Mouse (Mus musculus) forebrain, embryonic 14.5 days (tissue): ENCODE measurements around the gene Samd4b. TPM values are rescaled to one million over a fixed set of nuclear protein-coding genes. Genes with fewer than 3 reads are reported as not detected.

Source experiments
- ATAC-seq: fragments of 200-750 bp; cut with Nextera tagmentation; 2 replicates; pipeline ENCODE4 v1.8.0; 2017; ENCODE audit warnings: mild to moderate bottlenecking, moderate library complexity
- DNase-seq: peaks from one replicate; pipeline ENCODE4 v3.0.0-alpha.2; 2015; ENCODE audit warnings: low spot score
- H3K27ac ChIP-seq: fragments of 300-500 bp; sonication (generic); 2 replicates; pipeline ENCODE4 v1.5.1; 2014; ENCODE audit warnings: low read depth, mild to moderate bottlenecking, control low read depth, low read length, moderate library complexity
- H3K27me3 ChIP-seq: fragments of 300-500 bp; sonication (generic); replicated peaks from 2 replicates; pipeline ENCODE4 v1.6.1; 2014; ENCODE audit warnings: low read length, control low read depth, mixed read lengths; ENCODE audit not compliant: control insufficient read depth, insufficient read depth
- H3K36me3 ChIP-seq: fragments of 300-500 bp; sonication (generic); 2 replicates; pipeline ENCODE4 v1.6.1; 2014; ENCODE audit warnings: low read length, control low read depth; ENCODE audit not compliant: control insufficient read depth, insufficient read depth
- H3K4me1 ChIP-seq: fragments of 300-500 bp; sonication (generic); 2 replicates; pipeline ENCODE4 v1.6.1; 2014; ENCODE audit warnings: antibody characterized with exemption, low read length, control low read depth; ENCODE audit not compliant: control insufficient read depth, insufficient read depth
- H3K4me2 ChIP-seq: fragments of 300-500 bp; sonication (generic); 2 replicates; pipeline ENCODE4 v1.6.1; 2014; ENCODE audit warnings: mild to moderate bottlenecking, control low read depth, low read length
- H3K4me3 ChIP-seq: fragments of 300-500 bp; sonication (generic); 2 replicates; pipeline ENCODE4 v1.5.1; 2014; ENCODE audit warnings: low read depth, low read length, control low read depth
- H3K9ac ChIP-seq: fragments of 300-500 bp; sonication (generic); 2 replicates; pipeline ENCODE4 v1.6.1; 2014; ENCODE audit warnings: mild to moderate bottlenecking, low read length, control low read depth, moderate library complexity
- H3K9me3 ChIP-seq: fragments of 300-500 bp; sonication (generic); replicated peaks from 2 replicates; pipeline ENCODE4 v1.6.1; 2016; ENCODE audit warnings: low read length, control low read depth, mixed read lengths; ENCODE audit not compliant: control insufficient read depth
- WGBS: fragments of 180-500 bp; shearing (Covaris S2); extraction: QIAGEN DNeasy Blood & Tissue Kit; methylation state at CpG from one replicate; pipeline ENCODE4 v1.1.7; 2014; 5-methylcytosine and 5-hydroxymethylcytosine counted together
- polyA plus RNA-seq: library from polyadenylated mRNA; unstranded; fragments of >200 nt; fragmentation: Nextera tagmentation; extraction: Ambion mirVana; gene quantifications from 2 replicates; pipeline ENCODE4 v1.2.1, GENCODE M21; 2014

Samd4b gene
- polyA plus RNA-seq, 1 experiment from 2014 or later: 20.1 TPM

DNA sequence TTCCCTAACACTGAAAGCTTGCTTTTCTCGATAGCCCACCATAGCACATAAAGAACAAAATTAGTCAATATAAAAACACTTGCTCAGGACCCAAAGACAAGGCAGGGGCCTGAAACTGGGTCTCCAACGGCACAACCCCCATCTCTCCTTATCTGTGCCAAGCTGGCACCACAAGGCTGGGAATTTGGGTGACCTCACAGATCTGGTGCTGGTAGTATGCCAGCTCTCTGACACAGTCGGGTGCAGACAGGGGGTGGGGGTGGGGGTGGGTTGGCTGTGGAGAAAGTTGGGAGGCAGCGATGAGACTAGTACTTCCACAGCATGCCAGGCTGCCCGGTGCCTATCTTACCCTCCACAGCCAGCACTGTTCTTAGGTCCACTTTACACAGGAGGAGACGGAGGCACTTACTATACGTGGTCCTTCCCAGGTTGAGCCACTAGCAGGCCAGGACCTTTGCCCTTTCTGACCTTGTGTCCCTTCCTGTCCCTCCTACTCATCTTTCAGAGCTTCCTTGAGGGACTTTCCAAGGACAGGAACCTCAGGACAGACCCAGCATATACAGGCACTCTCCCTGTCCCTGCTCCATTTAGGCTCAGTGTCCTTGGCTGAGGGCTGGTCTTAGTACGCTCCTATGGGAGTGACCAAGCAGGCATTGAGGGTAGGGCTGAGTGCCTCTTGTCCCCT is 2.1 kb downstream of the Samd4b start:
- Histone ChIP-seq H3K9ac (no peak overlapping the region; the same call in 1 of the 2 replicates), H3K36me3 (no peaks in the 10 kb centered on the region), H3K9me3 (no peaks in the 10 kb centered on the region), H3K4me1 (peaks cover 16% of the 10 kb centered on the region), H3K4me3 (no peak overlapping the region), H3K4me2 (peak overlapping the region; percentile 76; the same call in 1 of the 2 replicates), H3K27me3 (no peaks in the 10 kb centered on the region), H3K27ac (no peak overlapping the region)
- WGBS: 78% methylated on average over 8 of the region's 8 CpGs
- ATAC-seq: no peak
- DNase-seq: peak; percentile 33

DNA sequence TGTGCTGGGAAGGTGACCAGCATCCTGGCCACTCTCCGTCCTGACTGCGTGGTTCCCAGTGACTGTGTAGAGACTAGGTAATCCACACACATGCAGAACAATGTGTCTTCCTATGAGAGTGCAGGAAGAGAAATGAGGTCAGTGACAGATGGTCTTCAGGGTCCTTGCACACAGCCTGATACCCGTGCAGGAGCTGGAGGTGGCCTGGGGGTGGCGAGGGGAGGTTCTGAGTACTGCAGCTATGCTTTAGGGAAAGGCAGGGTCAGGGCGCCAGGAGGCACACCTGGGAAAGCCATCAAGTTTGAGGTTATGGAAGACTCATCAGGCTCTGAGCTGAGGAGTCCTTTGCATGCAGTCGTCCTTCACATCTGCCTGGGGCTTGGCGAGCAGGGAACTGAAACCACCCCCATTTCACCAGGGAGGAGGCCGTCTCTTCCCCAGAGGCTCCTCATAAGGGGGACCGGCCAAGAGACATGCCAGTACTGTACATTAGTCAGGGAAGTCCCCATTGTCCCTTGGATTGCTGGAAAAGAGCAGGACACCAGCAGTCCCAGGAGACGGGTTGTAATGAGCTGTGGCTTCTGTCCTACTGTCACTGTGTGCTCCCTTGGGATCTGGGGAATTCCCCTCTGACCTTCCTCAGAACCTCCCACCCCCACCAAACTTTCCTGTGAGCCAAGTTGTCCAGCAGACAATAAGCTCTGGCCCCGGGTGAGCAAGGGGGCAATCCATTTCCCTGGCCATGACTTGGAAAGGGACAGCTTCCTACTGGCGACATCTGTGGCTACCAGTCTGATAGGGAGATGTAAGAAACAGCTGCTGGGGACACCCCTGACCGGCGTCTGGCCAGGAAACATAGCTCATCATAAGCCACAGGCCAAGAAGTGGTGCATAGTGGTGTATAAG is 4.5 kb downstream of the Samd4b start:
- Histone ChIP-seq H3K27ac (no peak overlapping the region), H3K9ac (peak overlapping the region; percentile 5; the same call in 1 of the 2 replicates), H3K4me1 (peaks cover 16% of the 10 kb centered on the region), H3K4me2 (no peak overlapping the region), H3K9me3 (no peaks in the 10 kb centered on the region), H3K36me3 (no peaks in the 10 kb centered on the region), H3K27me3 (no peaks in the 10 kb centered on the region), H3K4me3 (no peak overlapping the region)
- ATAC-seq: no peak
- 75% methylated on average over 14 of the region's 14 CpGs for WGBS
- DNase-seq: no peak

DNA sequence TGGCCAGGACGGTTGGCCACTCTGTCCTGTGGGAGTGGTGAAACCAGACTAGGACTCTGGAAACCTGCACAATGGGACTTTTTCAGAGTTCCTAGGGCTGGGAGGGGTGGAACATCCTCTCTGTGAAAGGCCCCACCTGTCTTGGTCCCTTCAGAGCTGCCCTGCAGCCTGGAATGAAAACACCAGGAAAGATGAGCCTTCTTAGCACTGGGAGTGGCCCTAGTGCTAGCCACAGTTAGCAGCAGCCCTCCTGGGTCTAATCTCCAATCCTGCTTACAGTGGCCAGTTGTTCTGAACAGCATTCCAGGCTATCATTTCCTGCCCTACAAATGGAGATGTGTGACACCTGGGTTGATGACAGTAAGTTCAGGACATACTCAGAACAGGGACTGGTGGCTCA is 6.1 kb downstream of the Samd4b start:
- Histone ChIP-seq H3K4me2 (no peak overlapping the region), H3K36me3 (no peaks in the 10 kb centered on the region), H3K27ac (no peak overlapping the region), H3K9ac (no peak overlapping the region), H3K4me1 (peaks cover 14% of the 10 kb centered on the region), H3K9me3 (no peaks in the 10 kb centered on the region), H3K4me3 (no peak overlapping the region), H3K27me3 (no peaks in the 10 kb centered on the region)
- DNase-seq: no peak
- no peak for ATAC-seq
- 60% methylated on average over 1 of the region's 1 CpGs for WGBS

- Histone ChIP-seq H3K4me1 (peaks cover 9% of the 10 kb centered on the region), H3K4me3 (no peak overlapping the region), H3K4me2 (no peak overlapping the region), H3K36me3 (no peaks in the 10 kb centered on the region), H3K27me3 (no peaks in the 10 kb centered on the region), H3K9me3 (no peaks in the 10 kb centered on the region), H3K27ac (no peak overlapping the region), H3K9ac (peak overlapping the region; percentile 32; the same call in 1 of the 2 replicates)
- ATAC-seq (no peak), DNase-seq (no peak)
Measured at GRCm38 (mm10) chr7:28587644-28588043, 10.3 kb downstream of the Samd4b start.

- Histone ChIP-seq H3K9me3 (no peaks in the 10 kb centered on the region), H3K27me3 (no peaks in the 10 kb centered on the region), H3K4me2 (no peak overlapping the region), H3K4me3 (no peak overlapping the region), H3K4me1 (peaks cover 9% of the 10 kb centered on the region), H3K27ac (no peak overlapping the region), H3K36me3 (no peaks in the 10 kb centered on the region), H3K9ac (peak overlapping the region; percentile 37; the same call in 1 of the 2 replicates)
- ATAC-seq (no peak), DNase-seq (peak; percentile 38)
- 65% methylated on average over 6 of the region's 6 CpGs for WGBS
Measured at GRCm38 (mm10) chr7:28586663-28587411, 11.1 kb downstream of the Samd4b start.

GRCm38 (mm10) chr7:28585001-28585400 is 12.9 kb downstream of the Samd4b start:
- peaks cover 9% of the 10 kb centered on the region for H3K4me1 ChIP-seq
- no peaks in the 10 kb centered on the region for H3K9me3 ChIP-seq
- H3K36me3 ChIP-seq: no peaks in the 10 kb centered on the region
- ATAC-seq: no peak
- no peak for DNase-seq
- no peaks in the 10 kb centered on the region for H3K27me3 ChIP-seq
- 83% methylated on average over 6 of the region's 6 CpGs for WGBS
- H3K27ac ChIP-seq: no peak overlapping the region
- H3K9ac ChIP-seq: no peak overlapping the region; the same call in 1 of the 2 replicates
- no peak overlapping the region for H3K4me2 ChIP-seq
- H3K4me3 ChIP-seq: no peak overlapping the region

DNA sequence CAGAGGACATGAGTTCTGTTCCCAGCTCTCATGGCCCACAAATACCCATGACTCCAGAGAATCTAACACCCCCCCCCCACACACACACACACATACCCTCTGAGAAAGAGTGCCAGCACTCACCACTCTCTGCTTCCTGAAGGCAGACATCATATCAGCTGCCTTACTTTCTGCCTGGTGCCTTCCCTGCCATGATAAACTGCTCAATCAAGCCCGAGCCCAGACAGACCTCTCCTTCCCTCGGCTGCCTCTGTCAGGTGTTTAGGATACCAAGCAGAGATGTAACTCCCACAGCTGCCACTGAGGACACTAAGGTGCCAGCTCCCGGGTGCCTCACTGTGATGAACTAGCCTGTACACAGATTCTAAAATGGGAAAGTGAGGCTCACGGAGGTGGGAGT is 13.5 kb downstream of the Samd4b start:
- peaks cover 9% of the 10 kb centered on the region for H3K4me1 ChIP-seq

DNA sequence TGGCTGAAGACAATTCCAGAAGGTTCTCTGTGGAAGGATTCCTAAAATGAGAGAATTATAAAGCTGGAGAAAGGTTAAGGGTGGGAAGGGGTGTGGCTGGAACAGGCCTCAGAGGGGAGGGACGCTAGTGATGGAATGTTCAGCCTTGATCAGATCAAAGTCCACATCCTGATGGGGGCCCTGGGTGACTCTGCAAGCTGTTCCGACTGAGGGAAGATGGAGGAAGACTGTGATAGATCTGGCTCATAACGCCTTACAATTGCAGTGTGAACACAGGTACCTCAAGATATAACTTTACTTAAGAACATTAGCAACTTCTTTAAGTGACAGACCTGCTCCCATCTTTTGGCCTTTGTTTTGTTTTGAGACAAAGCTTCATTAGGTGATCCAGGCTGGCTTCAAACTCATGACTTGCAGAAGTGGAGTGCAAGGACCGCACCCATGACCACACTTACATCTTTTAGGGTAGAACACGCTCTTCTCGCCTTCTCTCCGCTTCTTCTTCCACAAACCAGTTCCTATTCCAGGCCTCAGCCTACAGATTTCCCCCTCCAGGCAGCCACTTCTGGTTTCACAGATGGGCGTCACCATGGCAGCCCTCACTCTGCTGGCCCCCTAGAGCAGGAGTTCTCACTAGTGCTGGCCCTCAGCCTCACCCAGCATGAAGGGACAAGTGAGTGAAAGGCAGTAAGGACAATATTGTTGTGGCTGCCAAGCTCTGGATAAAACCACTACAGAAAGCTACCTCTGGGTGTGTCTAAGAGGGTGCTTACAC is 14.2 kb downstream of the Samd4b start:
- DNase-seq (no peak), ATAC-seq (no peak)
- Histone ChIP-seq H3K4me2 (no peak overlapping the region), H3K4me1 (peaks cover 9% of the 10 kb centered on the region), H3K36me3 (no peaks in the 10 kb centered on the region), H3K9me3 (no peaks in the 10 kb centered on the region), H3K27me3 (no peaks in the 10 kb centered on the region), H3K4me3 (no peak overlapping the region), H3K27ac (peak overlapping the region; percentile 60; the same call in 1 of the 2 replicates), H3K9ac (no peak overlapping the region)
- WGBS: 82% methylated on average over 8 of the region's 8 CpGs

More for the DNA sequence above, 13.5 kb downstream of the Samd4b start:
- DNase-seq: no peak
- Histone ChIP-seq H3K27ac (no peak overlapping the region), H3K27me3 (no peaks in the 10 kb centered on the region), H3K4me2 (no peak overlapping the region), H3K4me3 (no peak overlapping the region), H3K9ac (no peak overlapping the region), H3K36me3 (no peaks in the 10 kb centered on the region), H3K9me3 (no peaks in the 10 kb centered on the region)
- 84% methylated on average over 4 of the region's 4 CpGs for WGBS
- no peak for ATAC-seq
